Mouse (Mus musculus) frontal cortex, postnatal 14 days (tissue): ENCODE measurements around the gene Hcn4.

ENCODE experiments used
- DNase-seq, 2 experiments: peaks; one replicate each; pipeline ENCODE4 v3.0.0; 2022; ENCODE audit warnings: low spot score in 2 of 2

Gene Hcn4

GRCm38 (mm10) chr9:58847676-58848075, 24.5 kb downstream of the Hcn4 start:
- DNase-seq: no peak

GRCm38 (mm10) chr9:58849576-58850315, 26.5 kb downstream of the Hcn4 start:
- DNase-seq: no peak

GRCm38 (mm10) chr9:58854931-58855330, 31.7 kb downstream of the Hcn4 start:
- DNase-seq: no peak

- no peak for DNase-seq
Observed at GRCm38 (mm10) chr9:58859080-58859635, 35.9 kb downstream of the Hcn4 start.

- DNase-seq: no peak
Observed at GRCm38 (mm10) chr9:58863826-58864225, 40.6 kb downstream of the Hcn4 start.

GRCm38 (mm10) chr9:58871141-58871540, 47.9 kb downstream of the Hcn4 start:
- no peak for DNase-seq

GRCm38 (mm10) chr9:58873541-58874324, 50.5 kb downstream of the Hcn4 start:
- peak; percentile 59 to 67 for DNase-seq

- no peak for DNase-seq
Observed at GRCm38 (mm10) chr9:58874354-58874753, 51.1 kb downstream of the Hcn4 start.

- no peak for DNase-seq
Observed at GRCm38 (mm10) chr9:58875439-58875838, 52.2 kb downstream of the Hcn4 start.

GRCm38 (mm10) chr9:58876946-58877625, 53.9 kb downstream of the Hcn4 start:
- DNase-seq: no peak

- DNase-seq: no peak
Observed at GRCm38 (mm10) chr9:58879836-58880235, 56.6 kb downstream of the Hcn4 start.

- DNase-seq: no peak
Observed at GRCm38 (mm10) chr9:58882686-58883085, 59.5 kb downstream of the Hcn4 start.

GRCm38 (mm10) chr9:58889782-58890448, 66.7 kb downstream of the Hcn4 start:
- no peak for DNase-seq

- DNase-seq: no peak
Observed at GRCm38 (mm10) chr9:58890893-58891292, 67.7 kb downstream of the Hcn4 start.

- no peak for DNase-seq
Observed at GRCm38 (mm10) chr9:58891840-58892640, 68.8 kb downstream of the Hcn4 start.

GRCm38 (mm10) chr9:58899602-58900001, 76.4 kb downstream of the Hcn4 start:
- DNase-seq: no peak

GRCm38 (mm10) chr9:58902869-58903585, 79.8 kb downstream of the Hcn4 start:
- DNase-seq: peak in 1 of 2 experiments; percentile 55
